Mouse (Mus musculus): ENCODE data around the gene Insl5. TPM values are rescaled to one million over a fixed set of nuclear protein-coding genes. Genes with fewer than 3 reads are reported as not detected.

Gene Insl5
- total RNA-seq, 2 experiments from 2014 or later: 1.2 TPM; not detected in 1

Other genes with a start within 250 kb of the Insl5 start
- gene Tctex1d1, start 48.2 kb downstream of the Insl5 start, total RNA-seq (2021): under 1 TPM; 0.50 to 0.59 TPM
- 10 to 100 TPM; 41.1 to 43.6 TPM for gene Mier1, start 87.5 kb upstream of the Insl5 start, total RNA-seq (2021)
- gene Wdr78, start 87.7 kb upstream of the Insl5 start, total RNA-seq (2021): 10 to 100 TPM; 10.6 to 17.4 TPM
- gene Slc35d1, start 188.3 kb upstream of the Insl5 start, total RNA-seq (2021): 10 to 100 TPM; 10.2 to 15.3 TPM

Measured in left cerebral cortex, postnatal 36 days (tissue).